Mouse (Mus musculus) CH12.LX (cell line): ENCODE results near the gene Prim2. TPM values are rescaled to one million over a fixed set of nuclear protein-coding genes. Genes with fewer than 3 reads are reported as not detected.

ENCODE experiments used
- DNase-seq: peaks from one replicate; pipeline ENCODE4 v3.0.0-alpha.2; 2013; ENCODE audit errors: extremely low read depth
- H3K27ac ChIP-seq: 2 replicates; pipeline ENCODE4 v1.5.1; 2012; ENCODE audit warnings: low read depth, mild to moderate bottlenecking, control low read depth, moderate library complexity; ENCODE audit not compliant: insufficient read depth
- H3K27me3 ChIP-seq: replicated peaks from 2 replicates; pipeline ENCODE3; 2012; ENCODE audit warnings: inconsistent platforms
- H3K36me3 ChIP-seq, 2 experiments: replicated peaks in 1 of 2; 2 replicates each; pipeline versions ENCODE3 to v1.6.1; 2012; ENCODE audit warnings: inconsistent platforms in 1 of 2, low read length in 1 of 2, mild to moderate bottlenecking in 1 of 2, mixed read lengths in 1 of 2, moderate library complexity in 1 of 2; ENCODE audit not compliant: control insufficient read depth in 1 of 2, insufficient read depth in 1 of 2
- H3K4me1 ChIP-seq, 2 experiments: 2 replicates each; pipeline ENCODE4 v1.6.1; 2012; ENCODE audit warnings: inconsistent platforms in 1 of 2, moderate library complexity in 1 of 2; ENCODE audit not compliant: insufficient read depth in 2 of 2, control insufficient read depth in 1 of 2
- H3K4me2 ChIP-seq: 2 replicates; pipeline ENCODE4 v1.6.1; 2012; ENCODE audit warnings: low read depth, mild to moderate bottlenecking, control low read depth; ENCODE audit not compliant: poor library complexity, insufficient read depth, severe bottlenecking
- H3K4me3 ChIP-seq, 3 experiments: fragments of 150-350 bp in 1 of 3; sonication (generic) in 1 of 3; replicated peaks in 1 of 3; 2 replicates each; pipeline versions ENCODE3 to v1.5.1; 2011 to 2012; ENCODE audit warnings: low read depth in 2 of 3, low read length in 2 of 3, mild to moderate bottlenecking in 2 of 3, moderate library complexity in 2 of 3, control low read depth in 1 of 3, improper control_type of control experiment in 1 of 3, inconsistent platforms in 1 of 3, mixed read lengths in 1 of 3; ENCODE audit not compliant: poor library complexity in 1 of 3
- H3K79me2 ChIP-seq: replicated peaks from 2 replicates; pipeline ENCODE4 v1.6.1; 2012; ENCODE audit warnings: mild to moderate bottlenecking, moderate library complexity; ENCODE audit not compliant: control insufficient read depth, poor library complexity, insufficient read depth, severe bottlenecking; ENCODE audit errors: extremely low read depth
- H3K9ac ChIP-seq: 2 replicates; pipeline ENCODE4 v1.6.1; 2012; ENCODE audit warnings: low read depth, mild to moderate bottlenecking, control low read depth, moderate library complexity; ENCODE audit not compliant: insufficient read depth
- H3K9me3 ChIP-seq: replicated peaks from 2 replicates; pipeline ENCODE3; 2012; ENCODE audit warnings: low read length, inconsistent platforms, mixed read lengths
- BHLHE40 ChIP-seq: IDR thresholded peaks from 2 replicates; pipeline ENCODE4 v1.6.1; 2011; ENCODE audit warnings: mild to moderate bottlenecking, low read depth, low read length, improper control_type of control experiment
- CHD1 ChIP-seq: IDR thresholded peaks from 2 replicates; pipeline ENCODE4 v1.6.1; 2012; ENCODE audit warnings: low read depth, low read length, improper control_type of control experiment, inconsistent platforms
- EP300 ChIP-seq: IDR thresholded peaks from 2 replicates; pipeline ENCODE4 v1.6.1; 2011; ENCODE audit warnings: low read length, improper control_type of control experiment
- ETS1 ChIP-seq: conservative IDR thresholded peaks from 2 replicates; pipeline ENCODE4 v1.6.1; 2012; ENCODE audit warnings: low read depth, mild to moderate bottlenecking, inconsistent platforms, low read length, improper control_type of control experiment, moderate library complexity
- JUN ChIP-seq: IDR thresholded peaks from 2 replicates; pipeline ENCODE4 v1.6.1; 2011; ENCODE audit warnings: low read depth, mild to moderate bottlenecking, low read length, improper control_type of control experiment, moderate library complexity; ENCODE audit not compliant: insufficient read depth
- MAFK ChIP-seq: IDR thresholded peaks from 2 replicates; pipeline ENCODE4 v1.6.1; 2011; ENCODE audit warnings: low read length, improper control_type of control experiment; ENCODE audit not compliant: insufficient replicate concordance
- MAZ ChIP-seq: IDR thresholded peaks from 2 replicates; pipeline ENCODE4 v1.6.1; 2012; ENCODE audit warnings: low read depth, mild to moderate bottlenecking, inconsistent platforms, low read length, improper control_type of control experiment, moderate library complexity
- MEF2A ChIP-seq: IDR thresholded peaks from 2 replicates; pipeline ENCODE4 v1.6.1; 2014; ENCODE audit warnings: low read depth, mild to moderate bottlenecking, inconsistent platforms, low read length, improper control_type of control experiment, borderline replicate concordance
- MXI1 ChIP-seq: IDR thresholded peaks from 2 replicates; pipeline ENCODE4 v1.6.1; 2011; ENCODE audit warnings: mild to moderate bottlenecking, low read depth, low read length, improper control_type of control experiment
- NELFE ChIP-seq: IDR thresholded peaks from 2 replicates; pipeline ENCODE4 v1.6.1; 2011; ENCODE audit warnings: low read depth, low read length, improper control_type of control experiment
- PAX5 ChIP-seq: IDR thresholded peaks from 2 replicates; pipeline ENCODE4 v1.6.1; 2012; ENCODE audit warnings: low read length, inconsistent platforms, mixed read lengths
- POLR2A ChIP-seq: IDR thresholded peaks from 2 replicates; pipeline ENCODE4 v1.6.1; 2011; ENCODE audit warnings: low read depth, mild to moderate bottlenecking, improper control_type of control experiment, low read length
- POLR2AphosphoS2 ChIP-seq: IDR thresholded peaks from 2 replicates; pipeline ENCODE4 v1.6.1; 2011; ENCODE audit warnings: low read depth, low read length, improper control_type of control experiment
- RAD21 ChIP-seq: IDR thresholded peaks from 2 replicates; pipeline ENCODE4 v1.6.1; 2011; ENCODE audit warnings: low read depth, mild to moderate bottlenecking, low read length, improper control_type of control experiment, moderate library complexity
- RCOR1 ChIP-seq: conservative IDR thresholded peaks from 2 replicates; pipeline ENCODE4 v1.6.1; 2012; ENCODE audit warnings: low read depth, mild to moderate bottlenecking, inconsistent platforms, low read length, improper control_type of control experiment
- TCF12 ChIP-seq: IDR thresholded peaks from 2 replicates; pipeline ENCODE4 v1.6.1; 2014; ENCODE audit warnings: low read depth, mild to moderate bottlenecking, inconsistent platforms, low read length, improper control_type of control experiment
- UBTF ChIP-seq: IDR thresholded peaks from 2 replicates; pipeline ENCODE4 v1.6.1; 2012; ENCODE audit warnings: low read depth, mild to moderate bottlenecking, inconsistent platforms, low read length, improper control_type of control experiment, moderate library complexity
- USF1 ChIP-seq: IDR thresholded peaks from 2 replicates; pipeline ENCODE4 v1.6.1; 2014; ENCODE audit warnings: low read depth, mild to moderate bottlenecking, inconsistent platforms, low read length, improper control_type of control experiment
- ZC3H11A ChIP-seq: IDR thresholded peaks from 2 replicates; pipeline ENCODE4 v1.6.1; 2012; ENCODE audit warnings: low read depth, mild to moderate bottlenecking, inconsistent platforms, low read length, improper control_type of control experiment
- ZKSCAN1 ChIP-seq: IDR thresholded peaks from 2 replicates; pipeline ENCODE4 v1.6.1; 2012; ENCODE audit warnings: low read depth, inconsistent platforms, low read length, improper control_type of control experiment, borderline replicate concordance
- ZMIZ1 ChIP-seq: IDR thresholded peaks from 2 replicates; pipeline ENCODE4 v1.6.1; 2012; ENCODE audit warnings: low read depth, mild to moderate bottlenecking, inconsistent platforms, low read length, improper control_type of control experiment
- ZNF384 ChIP-seq: IDR thresholded peaks from 2 replicates; pipeline ENCODE4 v1.6.1; 2012; ENCODE audit warnings: low read depth, low read length, improper control_type of control experiment, inconsistent platforms
- dilution Hi-C: fragments of 300-500 bp; cut with MboI; formaldehyde crosslinking; loops from 2 replicates; pipeline ENCODE4 v1.14.3; 2020; ENCODE audit warnings: low sequenced_read_pairs; ENCODE audit not compliant: extremely low pct_unique_long_range_greater_than_20kb, extremely low pct_ligation_motif_present
- in situ Hi-C: fragments of 300-500 bp; cut with MboI; formaldehyde crosslinking; loops from 3 replicates; pipeline ENCODE4 v1.14.3; 2019; ENCODE audit warnings: low sequenced_read_pairs, low pct_ligation_motif_present, low pct_unique_long_range_greater_than_20kb, mixed read lengths
- polyA plus RNA-seq: library from polyadenylated mRNA; unstranded; fragments of >175 nt; gene quantifications from 2 replicates; pipeline ENCODE4 v1.2.1, GENCODE M21; 2012; ENCODE audit warnings: low read depth; ENCODE audit not compliant: insufficient read length
- total RNA-seq, 2 experiments: library from RNA; depleted of rRNA; stranded (reverse); fragments of 300-350 nt in 1 of 2; fragments of >200 nt in 1 of 2; gene quantifications; 2 replicates each; pipeline ENCODE4 v1.2.3; 2012 to 2014

The Prim2 gene
- total and polyA plus RNA-seq, 3 experiments, result 41.3 to 72.6 (median 51.7) TPM

DNA sequence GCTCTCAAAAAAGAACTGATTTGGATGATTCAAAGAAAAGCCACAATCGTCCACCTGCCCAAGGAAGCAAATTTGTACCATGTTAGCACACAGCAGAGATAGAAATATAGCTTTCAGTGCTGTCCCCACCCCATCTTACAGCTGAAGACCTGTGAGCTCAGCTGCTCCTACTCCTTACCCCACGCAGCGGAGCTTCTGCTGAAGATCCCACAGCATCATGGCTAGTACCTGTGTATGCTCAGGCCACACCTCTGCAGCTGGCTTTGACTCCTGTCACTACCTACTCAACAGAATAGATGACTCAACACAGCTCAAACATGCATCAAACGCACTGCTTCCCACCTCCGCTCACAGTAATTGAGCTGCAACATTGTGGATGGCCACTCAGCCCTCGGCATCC lies 215.3 kb downstream of the Prim2 start:
- no peak for DNase-seq
- Histone ChIP-seq H3K36me3 (peaks cover 0 to 12% of the 10 kb centered on the region in 2 experiments), H3K4me3 (no peak overlapping the region), H3K4me2 (no peak overlapping the region), H3K27ac (no peak overlapping the region), H3K4me1 (peaks cover 3 to 27% of the 10 kb centered on the region in 2 experiments; a peak in 2 of 4 replicates), H3K9me3 (no peaks in the 10 kb centered on the region), H3K27me3 (no peaks in the 10 kb centered on the region), H3K79me2 (no peaks in the 10 kb centered on the region), H3K9ac (no peak overlapping the region)
- in situ Hi-C loops, result no loop called here
- TF ChIP-seq BHLHE40 (no peak), POLR2AphosphoS2 (no peak)
- dilution Hi-C loops, result no loop called here

GRCm38 (mm10) chr1:33453299-33453698 lies 216.3 kb downstream of the Prim2 start:
- Histone ChIP-seq H3K9me3 (no peaks in the 10 kb centered on the region), H3K9ac (no peak overlapping the region), H3K4me3 (no peak overlapping the region), H3K27me3 (no peaks in the 10 kb centered on the region), H3K4me1 (peaks cover 3 to 24% of the 10 kb centered on the region in 2 experiments; a peak in 2 of 4 replicates), H3K79me2 (no peaks in the 10 kb centered on the region), H3K36me3 (peaks cover 0 to 11% of the 10 kb centered on the region in 2 experiments), H3K27ac (no peak overlapping the region), H3K4me2 (no peak overlapping the region)
- dilution Hi-C loops (no loop called here), in situ Hi-C loops (no loop called here)
- DNase-seq, result peak; percentile 25
- no peak for TF ChIP-seq USF1
- no peak for TF ChIP-seq PAX5
- no peak for TF ChIP-seq ZKSCAN1
- TF ChIP-seq BHLHE40, result peak; percentile 77
- no peak for TF ChIP-seq ETS1
- no peak for TF ChIP-seq MAFK

DNA sequence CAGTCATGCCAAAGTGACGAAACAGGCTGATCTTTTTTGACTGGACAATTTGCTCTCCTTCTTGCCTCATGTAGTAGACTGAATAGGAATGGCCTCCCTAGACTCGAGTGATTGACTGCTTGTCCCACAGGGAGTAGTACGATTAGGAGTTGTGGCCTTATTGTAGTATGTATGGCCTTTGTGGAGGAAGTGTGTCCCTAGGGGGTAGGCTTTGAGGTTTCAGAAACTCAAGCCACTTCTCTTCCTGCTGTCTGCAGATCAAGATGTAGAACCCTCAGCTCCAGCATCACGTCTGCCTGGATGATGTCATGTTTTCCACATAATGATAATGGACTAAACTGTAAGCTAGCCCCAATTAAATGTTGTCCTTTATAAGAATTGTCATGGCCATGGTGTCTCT lies 222.4 kb downstream of the Prim2 start:
- Histone ChIP-seq H3K27me3 (no peaks in the 10 kb centered on the region), H3K4me2 (no peak overlapping the region)
- DNase-seq, result no peak
- TF ChIP-seq MEF2A, result no peak
- no peak for TF ChIP-seq CHD1
- no peak for TF ChIP-seq MAZ
- no peak for TF ChIP-seq ZNF384
- no peak for TF ChIP-seq EP300
- TF ChIP-seq UBTF, result no peak
- TF ChIP-seq ZC3H11A, result no peak
- no peak for TF ChIP-seq MXI1
- no peak for TF ChIP-seq RCOR1
- no peak for TF ChIP-seq POLR2AphosphoS2
- TF ChIP-seq ZKSCAN1, result no peak
- no peak for TF ChIP-seq POLR2A
- no peak for TF ChIP-seq ZMIZ1
- no peak for TF ChIP-seq TCF12
- TF ChIP-seq NELFE, result no peak
- TF ChIP-seq RAD21, result no peak
- TF ChIP-seq BHLHE40, result no peak
- no peak for TF ChIP-seq JUN
- TF ChIP-seq, all 38 proteins: peak for 0
- in situ Hi-C loops (no loop called here), dilution Hi-C loops (no loop called here)
- Histone ChIP-seq H3K4me1 (peaks cover 0 to 3% of the 10 kb centered on the region in 2 experiments; a peak in 1 of 4 replicates), H3K9ac (no peak overlapping the region), H3K36me3 (no peaks in the 10 kb centered on the region), H3K4me3 (no peak overlapping the region), H3K27ac (no peak overlapping the region), H3K9me3 (no peaks in the 10 kb centered on the region), H3K79me2 (no peaks in the 10 kb centered on the region)
